Mouse (Mus musculus): ENCODE measurements around the gene Mfsd13b. TPM values are rescaled to one million over a fixed set of nuclear protein-coding genes. Genes with fewer than 3 reads are reported as not detected.
"Not testable (repeated sequence)": the region's sequence is repeated elsewhere in the genome, so short reads cannot be mapped to it uniquely, and the experiment has no call there.

The Mfsd13b gene
- polyA plus RNA-seq, 1 experiment, result 3.3 TPM

- H3K4me3 ChIP-seq (ENCODE audit: insufficient read depth, low read length), result no peak overlapping the region
- TF ChIP-seq CTCF (IDR thresholded peaks at IDR 0.05; ENCODE audit: low read depth, low read length) (no peak), POLR2A (IDR thresholded peaks at IDR 0.05; ENCODE audit: borderline replicate concordance, low read depth, low read length) (no peak)
- peaks cover 12% of the 10 kb centered on the region for H3K4me1 ChIP-seq (ENCODE audit: control insufficient read depth, insufficient read depth, low read length)
- no peak overlapping the region for H3K27ac ChIP-seq (ENCODE audit: insufficient read depth, low read depth, low read length)
Observed at GRCm38 (mm10) chr7:120960116-120960515, 22.2 kb upstream of the Mfsd13b start.

GRCm38 (mm10) chr7:120960601-120961000 is 21.7 kb upstream of the Mfsd13b start:
- Histone ChIP-seq H3K4me1 (ENCODE audit: control insufficient read depth, insufficient read depth, low read length) (peaks cover 12% of the 10 kb centered on the region), H3K4me3 (ENCODE audit: insufficient read depth, low read length) (no peak overlapping the region), H3K27ac (ENCODE audit: insufficient read depth, low read depth, low read length) (no peak overlapping the region)
- TF ChIP-seq CTCF (IDR thresholded peaks at IDR 0.05; ENCODE audit: low read depth, low read length) (no peak), POLR2A (IDR thresholded peaks at IDR 0.05; ENCODE audit: borderline replicate concordance, low read depth, low read length) (no peak)

GRCm38 (mm10) chr7:120961893-120962292 is 20.4 kb upstream of the Mfsd13b start:
- no peak overlapping the region for H3K27ac ChIP-seq (ENCODE audit: insufficient read depth, low read depth, low read length)
- H3K4me3 ChIP-seq (ENCODE audit: insufficient read depth, low read length), result no peak overlapping the region
- peaks cover 12% of the 10 kb centered on the region for H3K4me1 ChIP-seq (ENCODE audit: control insufficient read depth, insufficient read depth, low read length)
- TF ChIP-seq POLR2A (IDR thresholded peaks at IDR 0.05; ENCODE audit: borderline replicate concordance, low read depth, low read length) (no peak), CTCF (IDR thresholded peaks at IDR 0.05; ENCODE audit: low read depth, low read length) (no peak)

- H3K4me1 ChIP-seq (ENCODE audit: control insufficient read depth, insufficient read depth, low read length), result peaks cover 12% of the 10 kb centered on the region
- no peak overlapping the region for H3K4me3 ChIP-seq (ENCODE audit: insufficient read depth, low read length)
- no peak overlapping the region for H3K27ac ChIP-seq (ENCODE audit: insufficient read depth, low read depth, low read length)
- TF ChIP-seq CTCF (IDR thresholded peaks at IDR 0.05; ENCODE audit: low read depth, low read length) (no peak), POLR2A (IDR thresholded peaks at IDR 0.05; ENCODE audit: borderline replicate concordance, low read depth, low read length) (no peak)
Observed at GRCm38 (mm10) chr7:120963126-120963525, 19.2 kb upstream of the Mfsd13b start.

GRCm38 (mm10) chr7:120969221-120969620 is 13.1 kb upstream of the Mfsd13b start:
- Histone ChIP-seq H3K4me3 (ENCODE audit: insufficient read depth, low read length) (no peak overlapping the region), H3K27ac (ENCODE audit: insufficient read depth, low read depth, low read length) (no peak overlapping the region), H3K4me1 (ENCODE audit: control insufficient read depth, insufficient read depth, low read length) (peaks cover 14% of the 10 kb centered on the region)
- no peak for TF ChIP-seq POLR2A (IDR thresholded peaks at IDR 0.05; ENCODE audit: borderline replicate concordance, low read depth, low read length)
- TF ChIP-seq CTCF (IDR thresholded peaks at IDR 0.05; ENCODE audit: low read depth, low read length), result no peak

GRCm38 (mm10) chr7:120970112-120970511 is 12.2 kb upstream of the Mfsd13b start:
- no peak for TF ChIP-seq POLR2A (IDR thresholded peaks at IDR 0.05; ENCODE audit: borderline replicate concordance, low read depth, low read length)
- Histone ChIP-seq H3K27ac (ENCODE audit: insufficient read depth, low read depth, low read length) (no peak overlapping the region), H3K4me3 (ENCODE audit: insufficient read depth, low read length) (no peak overlapping the region), H3K4me1 (ENCODE audit: control insufficient read depth, insufficient read depth, low read length) (peaks cover 20% of the 10 kb centered on the region)

GRCm38 (mm10) chr7:120972471-120972870 is 9.8 kb upstream of the Mfsd13b start:
- not testable (repeated sequence) for H3K27ac ChIP-seq (ENCODE audit: insufficient read depth, low read depth, low read length); H3K4me3 ChIP-seq (ENCODE audit: insufficient read depth, low read length)
- peaks cover 32% of the 10 kb centered on the region for H3K4me1 ChIP-seq (ENCODE audit: control insufficient read depth, insufficient read depth, low read length)

- no peak for TF ChIP-seq POLR2A (IDR thresholded peaks at IDR 0.05; ENCODE audit: borderline replicate concordance, low read depth, low read length)
- Histone ChIP-seq H3K4me1 (ENCODE audit: control insufficient read depth, insufficient read depth, low read length) (peaks cover 38% of the 10 kb centered on the region), H3K4me3 (ENCODE audit: insufficient read depth, low read length) (no peak overlapping the region), H3K27ac (ENCODE audit: insufficient read depth, low read depth, low read length) (no peak overlapping the region)
Observed at GRCm38 (mm10) chr7:120974001-120974400, 8.3 kb upstream of the Mfsd13b start.

GRCm38 (mm10) chr7:120977063-120977462 is 5.2 kb upstream of the Mfsd13b start:
- Histone ChIP-seq H3K4me1 (ENCODE audit: control insufficient read depth, insufficient read depth, low read length) (peaks cover 33% of the 10 kb centered on the region), H3K4me3 (ENCODE audit: insufficient read depth, low read length) (peak overlapping the region; percentile 23), H3K27ac (ENCODE audit: insufficient read depth, low read depth, low read length) (peak overlapping the region; percentile 63)
- TF ChIP-seq POLR2A (IDR thresholded peaks at IDR 0.05; ENCODE audit: borderline replicate concordance, low read depth, low read length), result no peak
- TF ChIP-seq CTCF (IDR thresholded peaks at IDR 0.05; ENCODE audit: low read depth, low read length), result no peak

GRCm38 (mm10) chr7:120980041-120980440 is 2.3 kb upstream of the Mfsd13b start:
- no peak overlapping the region for H3K4me3 ChIP-seq (ENCODE audit: insufficient read depth, low read length)
- H3K4me1 ChIP-seq (ENCODE audit: control insufficient read depth, insufficient read depth, low read length), result peaks cover 36% of the 10 kb centered on the region
- TF ChIP-seq CTCF (IDR thresholded peaks at IDR 0.05; ENCODE audit: low read depth, low read length), result no peak
- no peak for TF ChIP-seq POLR2A (IDR thresholded peaks at IDR 0.05; ENCODE audit: borderline replicate concordance, low read depth, low read length)
- H3K27ac ChIP-seq (ENCODE audit: insufficient read depth, low read depth, low read length), result no peak overlapping the region
